Mouse (Mus musculus): Measurements from ENCODE around the gene Mbtps2. TPM values are rescaled to one million over a fixed set of nuclear protein-coding genes. Genes with fewer than 3 reads are reported as not detected.

The Mbtps2 gene
- total and polyA plus RNA-seq, 3 experiments = 7.0 to 209 (median 31.8) TPM

DNA sequence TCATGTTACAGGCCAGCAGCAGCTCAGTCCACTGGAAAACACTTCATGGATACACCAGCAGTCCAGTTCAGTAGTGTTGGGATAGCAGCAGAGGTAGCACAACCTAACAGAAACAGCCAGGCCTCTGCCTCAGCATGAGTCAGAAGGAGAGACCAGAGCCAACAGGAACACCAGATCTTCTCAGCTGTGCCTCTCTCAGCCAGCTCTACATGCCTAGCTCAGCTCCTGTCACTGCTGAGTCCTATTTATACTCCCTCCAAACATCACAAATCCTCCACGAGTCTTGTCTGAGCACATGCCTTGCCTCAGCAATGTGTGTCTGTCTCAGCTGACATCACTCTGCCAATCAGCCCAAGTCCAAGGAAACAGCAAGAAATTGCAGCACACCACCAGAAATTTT, 94.0 kb downstream of the Mbtps2 start:
- H3K4me1 ChIP-seq (ENCODE audit: control insufficient read depth in 1 of 2, insufficient read depth in 2 of 2, low read length in 2 of 2) = peaks cover 0 to 3% of the 10 kb centered on the region in 2 experiments; a peak in 2 of 4 replicates
- DNase-seq (ENCODE audit: low read depth, low spot score) = no peak
- no peak overlapping the region for H3K9ac ChIP-seq (ENCODE audit: control insufficient read depth, low read depth, low read length, poor library complexity, severe bottlenecking)
- H3K9me3 ChIP-seq (replicated peaks; ENCODE audit: insufficient read depth, low read length) = no peaks in the 10 kb centered on the region
- no peaks in the 10 kb centered on the region for H3K79me2 ChIP-seq (ENCODE audit: control insufficient read depth, insufficient read depth, low read length, poor library complexity)
- no peak overlapping the region for H3K4me3 ChIP-seq (ENCODE audit: control insufficient read depth in 1 of 2, insufficient read depth in 1 of 2, low read depth in 2 of 2, low read length in 2 of 2)
- peaks cover 0 to 7% of the 10 kb centered on the region in 2 experiments; a peak in 2 of 4 replicates for H3K36me3 ChIP-seq (ENCODE audit: control insufficient read depth in 1 of 2, insufficient read depth in 2 of 2, low read length in 2 of 2)
- TF ChIP-seq POLR2AphosphoS2 (IDR thresholded peaks at IDR 0.05; ENCODE audit: low read length) (no peak), USF2 (IDR thresholded peaks at IDR 0.05; ENCODE audit: borderline replicate concordance in 1 of 2, insufficient read depth in 1 of 2, low read depth in 1 of 2, low read length in 2 of 2) (no peak), ZC3H11A (IDR thresholded peaks at IDR 0.05; ENCODE audit: low read depth, low read length) (no peak), UBTF (IDR thresholded peaks at IDR 0.05; ENCODE audit: borderline replicate concordance, insufficient read depth, low read depth, low read length) (no peak), HCFC1 (IDR thresholded peaks at IDR 0.05; ENCODE audit: low read depth, low read length) (no peak), SIN3A (IDR thresholded peaks at IDR 0.05; ENCODE audit: low read length) (no peak), ETS1 (IDR thresholded peaks at IDR 0.05; ENCODE audit: low read depth, low read length) (no peak), MYC (IDR thresholded peaks at IDR 0.05; ENCODE audit: low read depth, low read length) (no peak), TAL1 (IDR thresholded peaks at IDR 0.05; ENCODE audit: low read length) (no peak), TCF12 (IDR thresholded peaks at IDR 0.05; ENCODE audit: low read depth, low read length) (no peak)
- H3K27ac ChIP-seq (ENCODE audit: control insufficient read depth, low read depth, low read length) = no peak overlapping the region
- H3K27me3 ChIP-seq (ENCODE audit: control insufficient read depth in 1 of 2, insufficient read depth in 2 of 2, low read length in 2 of 2) = no peaks in the 10 kb centered on the region

DNA sequence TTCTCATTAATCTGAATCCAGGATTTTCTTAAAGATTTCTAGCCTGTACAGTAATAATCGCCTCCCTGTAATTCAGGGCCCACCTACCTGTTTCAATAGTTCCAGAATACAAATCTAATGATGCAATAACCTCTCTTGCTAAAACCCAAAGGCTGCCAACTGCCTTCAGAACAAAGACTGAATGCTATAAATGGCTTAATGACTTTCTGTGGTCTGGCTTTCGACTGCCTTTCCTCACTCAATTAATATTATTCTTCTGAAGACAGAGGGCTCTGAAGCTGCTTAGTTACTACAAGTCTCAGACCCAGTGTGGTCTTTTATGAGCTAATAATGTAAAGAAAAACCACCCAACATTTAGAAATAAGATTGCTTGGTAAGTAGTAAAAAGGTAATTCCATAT, 96.6 kb downstream of the Mbtps2 start:
- Histone ChIP-seq H3K27ac (ENCODE audit: control insufficient read depth, low read depth, low read length) (no peak overlapping the region), H3K9me3 (replicated peaks; ENCODE audit: insufficient read depth, low read length) (no peaks in the 10 kb centered on the region), H3K9ac (ENCODE audit: control insufficient read depth, low read depth, low read length, poor library complexity, severe bottlenecking) (no peak overlapping the region), H3K27me3 (ENCODE audit: control insufficient read depth in 1 of 2, insufficient read depth in 2 of 2, low read length in 2 of 2) (no peaks in the 10 kb centered on the region), H3K36me3 (ENCODE audit: control insufficient read depth in 1 of 2, insufficient read depth in 2 of 2, low read length in 2 of 2) (peaks cover 0 to 4% of the 10 kb centered on the region in 2 experiments; a peak in 2 of 4 replicates), H3K79me2 (ENCODE audit: control insufficient read depth, insufficient read depth, low read length, poor library complexity) (no peaks in the 10 kb centered on the region), H3K4me1 (ENCODE audit: control insufficient read depth in 1 of 2, insufficient read depth in 2 of 2, low read length in 2 of 2) (peaks cover 0 to 3% of the 10 kb centered on the region in 2 experiments; a peak in 2 of 4 replicates), H3K4me3 (ENCODE audit: control insufficient read depth in 1 of 2, insufficient read depth in 1 of 2, low read depth in 2 of 2, low read length in 2 of 2) (no peak overlapping the region)
- DNase-seq (ENCODE audit: low read depth, low spot score) = no peak
- no peak for TF ChIP-seq MAX (IDR thresholded peaks at IDR 0.05; ENCODE audit: low read length)
- no peak for TF ChIP-seq MXI1 (IDR thresholded peaks at IDR 0.05; ENCODE audit: low read depth, low read length)
- no peak for TF ChIP-seq KAT2A (conservative IDR thresholded peaks at IDR 0.05; ENCODE audit: low read depth, low read length)
- TF ChIP-seq JUND (IDR thresholded peaks at IDR 0.05; ENCODE audit: low read depth, low read length) = no peak
- no peak for TF ChIP-seq USF1 (IDR thresholded peaks at IDR 0.05; ENCODE audit: low read depth, low read length)
- TF ChIP-seq ELF1 (IDR thresholded peaks at IDR 0.05; ENCODE audit: low read depth, low read length) = no peak
- no peak for TF ChIP-seq ZNF384 (IDR thresholded peaks at IDR 0.05; ENCODE audit: low read depth, low read length)
- TF ChIP-seq CHD1 (IDR thresholded peaks at IDR 0.05; ENCODE audit: low read depth, low read length) = no peak
- no peak for TF ChIP-seq RCOR1 (IDR thresholded peaks at IDR 0.05; ENCODE audit: low read depth, low read length)
- no peak for TF ChIP-seq TBP (IDR thresholded peaks at IDR 0.05; ENCODE audit: low read depth, low read length)
- no peak for TF ChIP-seq CTCF (IDR thresholded peaks at IDR 0.05 in 2 of 3, conservative IDR thresholded peaks at IDR 0.05 in 1 of 3; ENCODE audit: control insufficient read depth in 1 of 3, insufficient read depth in 1 of 3, low read depth in 2 of 3, low read length in 3 of 3, poor library complexity in 1 of 3, severe bottlenecking in 1 of 3)
- no peak for TF ChIP-seq TAL1 (IDR thresholded peaks at IDR 0.05; ENCODE audit: low read length)
- no peak for TF ChIP-seq ETS1 (IDR thresholded peaks at IDR 0.05; ENCODE audit: low read depth, low read length)
